Mouse (Mus musculus) MEL (cell line): ENCODE data around the gene Glmp. TPM values are rescaled to one million over a fixed set of nuclear protein-coding genes. Genes with fewer than 3 reads are reported as not detected.

Experiments used
- DNase-seq: peaks from one replicate; pipeline ENCODE4 v3.0.0; 2011; ENCODE audit warnings: low read depth, low spot score
- H3K27ac ChIP-seq: 2 replicates; pipeline ENCODE4 v1.5.1; 2012; ENCODE audit warnings: low read depth, mild to moderate bottlenecking, control low read depth, low read length, moderate library complexity; ENCODE audit not compliant: control insufficient read depth
- H3K27me3 ChIP-seq, 2 experiments: fragments of 150-350 bp in 1 of 2; sonication (generic) in 1 of 2; 2 replicates each; pipeline ENCODE4 v1.6.1; 2012; ENCODE audit warnings: low read length in 2 of 2, mild to moderate bottlenecking in 2 of 2, improper control_type of control experiment in 1 of 2, moderate library complexity in 1 of 2; ENCODE audit not compliant: insufficient read depth in 2 of 2, control insufficient read depth in 1 of 2
- H3K36me3 ChIP-seq, 2 experiments: 2 replicates each; pipeline ENCODE4 v1.6.1; 2012 to 2014; ENCODE audit warnings: low read length in 2 of 2, improper control_type of control experiment in 1 of 2, inconsistent platforms in 1 of 2, mild to moderate bottlenecking in 1 of 2; ENCODE audit not compliant: insufficient read depth in 2 of 2, control insufficient read depth in 1 of 2
- H3K4me1 ChIP-seq, 2 experiments: fragments of 150-350 bp in 1 of 2; sonication (generic) in 1 of 2; 2 replicates each; pipeline ENCODE4 v1.6.1; 2012; ENCODE audit warnings: low read length in 2 of 2, improper control_type of control experiment in 1 of 2, mild to moderate bottlenecking in 1 of 2; ENCODE audit not compliant: insufficient read depth in 2 of 2, control insufficient read depth in 1 of 2
- H3K4me3 ChIP-seq, 2 experiments: fragments of 150-350 bp in 1 of 2; sonication (generic) in 1 of 2; 2 replicates each; pipeline ENCODE4 v1.5.1; 2012; ENCODE audit warnings: low read depth in 2 of 2, low read length in 2 of 2, mild to moderate bottlenecking in 2 of 2, moderate library complexity in 2 of 2, control low read depth in 1 of 2, improper control_type of control experiment in 1 of 2; ENCODE audit not compliant: control insufficient read depth in 1 of 2, insufficient read depth in 1 of 2
- H3K79me2 ChIP-seq: 2 replicates; pipeline ENCODE4 v1.6.1; 2012; ENCODE audit warnings: mild to moderate bottlenecking, low read length, moderate library complexity; ENCODE audit not compliant: control insufficient read depth, poor library complexity, insufficient read depth
- H3K9ac ChIP-seq: 2 replicates; pipeline ENCODE4 v1.6.1; 2012; ENCODE audit warnings: low read depth, mild to moderate bottlenecking, control low read depth, low read length, moderate library complexity; ENCODE audit not compliant: control insufficient read depth, poor library complexity, severe bottlenecking
- H3K9me3 ChIP-seq: fragments of 150-350 bp; sonication (generic); replicated peaks from 2 replicates; pipeline ENCODE4 v1.6.1; 2012; ENCODE audit warnings: mild to moderate bottlenecking, low read length, improper control_type of control experiment, moderate library complexity; ENCODE audit not compliant: insufficient read depth
- BHLHE40 ChIP-seq: IDR thresholded peaks from 2 replicates; pipeline ENCODE4 v1.6.1; 2012; ENCODE audit warnings: low read depth, mild to moderate bottlenecking, inconsistent platforms, low read length, improper control_type of control experiment, borderline replicate concordance
- CTCF ChIP-seq, 3 experiments: IDR thresholded peaks in 2 of 3; conservative IDR thresholded peaks in 1 of 3; 2 replicates each; pipeline ENCODE4 v1.5.1; 2011 to 2012; ENCODE audit warnings: low read length in 3 of 3, low read depth in 2 of 3, mild to moderate bottlenecking in 2 of 3, improper control_type of control experiment in 1 of 3, inconsistent platforms in 1 of 3, mixed read lengths in 1 of 3, moderate library complexity in 1 of 3; ENCODE audit not compliant: control insufficient read depth in 1 of 3, insufficient read depth in 1 of 3, poor library complexity in 1 of 3, severe bottlenecking in 1 of 3
- EP300 ChIP-seq, 2 experiments: IDR thresholded peaks; 2 replicates each; pipeline ENCODE4 v1.6.1; 2011; ENCODE audit warnings: improper control_type of control experiment in 2 of 2, low read length in 2 of 2, low read depth in 1 of 2, mild to moderate bottlenecking in 1 of 2
- GABPA ChIP-seq: IDR thresholded peaks from 2 replicates; pipeline ENCODE4 v1.6.1; 2012; ENCODE audit warnings: low read depth, mild to moderate bottlenecking, inconsistent platforms, low read length, improper control_type of control experiment, moderate library complexity
- HCFC1 ChIP-seq: IDR thresholded peaks from 2 replicates; pipeline ENCODE4 v1.6.1; 2012; ENCODE audit warnings: low read depth, mild to moderate bottlenecking, inconsistent platforms, low read length, improper control_type of control experiment, moderate library complexity
- KAT2A ChIP-seq: conservative IDR thresholded peaks from 2 replicates; pipeline ENCODE4 v1.6.1; 2012; ENCODE audit warnings: low read depth, low read length, improper control_type of control experiment, inconsistent platforms
- MAFK ChIP-seq: IDR thresholded peaks from 2 replicates; pipeline ENCODE4 v1.6.1; 2011; ENCODE audit warnings: low read depth, mild to moderate bottlenecking, low read length, improper control_type of control experiment, borderline replicate concordance
- MAX ChIP-seq: IDR thresholded peaks from 2 replicates; pipeline ENCODE4 v1.6.1; 2011; ENCODE audit warnings: low read length, improper control_type of control experiment
- MAZ ChIP-seq: IDR thresholded peaks from 2 replicates; pipeline ENCODE4 v1.6.1; 2012; ENCODE audit warnings: low read depth, mild to moderate bottlenecking, inconsistent platforms, low read length, improper control_type of control experiment
- MXI1 ChIP-seq: IDR thresholded peaks from 2 replicates; pipeline ENCODE4 v1.6.1; 2011; ENCODE audit warnings: mild to moderate bottlenecking, low read depth, low read length, improper control_type of control experiment
- MYB ChIP-seq: IDR thresholded peaks from 2 replicates; pipeline ENCODE4 v1.6.1; 2011; ENCODE audit warnings: mild to moderate bottlenecking, low read depth, low read length, improper control_type of control experiment
- MYC ChIP-seq: IDR thresholded peaks from 2 replicates; pipeline ENCODE4 v1.6.1; 2011; ENCODE audit warnings: low read depth, mild to moderate bottlenecking, low read length, improper control_type of control experiment, moderate library complexity
- NRF1 ChIP-seq: IDR thresholded peaks from 2 replicates; pipeline ENCODE4 v1.6.1; 2014; ENCODE audit warnings: low read depth, mild to moderate bottlenecking, inconsistent platforms, low read length, improper control_type of control experiment, moderate library complexity; ENCODE audit not compliant: poor library complexity, insufficient read depth, severe bottlenecking
- POLR2A ChIP-seq, 2 experiments: IDR thresholded peaks; 2 replicates each; pipeline ENCODE4 v1.6.1; 2011 to 2012; ENCODE audit warnings: low read length in 2 of 2, mild to moderate bottlenecking in 2 of 2, control low read depth in 1 of 2, improper control_type of control experiment in 1 of 2, low read depth in 1 of 2, moderate library complexity in 1 of 2; ENCODE audit not compliant: control insufficient read depth in 1 of 2, insufficient read depth in 1 of 2, poor library complexity in 1 of 2
- POLR2AphosphoS5 ChIP-seq: IDR thresholded peaks from 2 replicates; pipeline ENCODE4 v1.6.1; 2012; ENCODE audit warnings: low read depth, borderline replicate concordance, mild to moderate bottlenecking, inconsistent platforms, low read length, moderate library complexity, mixed read lengths
- SIN3A ChIP-seq: IDR thresholded peaks from 2 replicates; pipeline ENCODE4 v1.6.1; 2012; ENCODE audit warnings: low read length, improper control_type of control experiment, inconsistent platforms
- TAL1 ChIP-seq: IDR thresholded peaks from 2 replicates; pipeline ENCODE4 v1.6.1; 2012; ENCODE audit warnings: mild to moderate bottlenecking, inconsistent platforms, low read length, moderate library complexity, mixed read lengths
- TBP ChIP-seq: IDR thresholded peaks from 2 replicates; pipeline ENCODE4 v1.8.0; 2011; ENCODE audit warnings: low read depth, low read length, improper control_type of control experiment
- TCF12 ChIP-seq: IDR thresholded peaks from 2 replicates; pipeline ENCODE4 v1.6.1; 2014; ENCODE audit warnings: low read depth, mild to moderate bottlenecking, inconsistent platforms, low read length, improper control_type of control experiment, moderate library complexity
- USF2 ChIP-seq, 2 experiments: IDR thresholded peaks; 2 replicates each; pipeline ENCODE4 v1.6.1; 2011 to 2012; ENCODE audit warnings: improper control_type of control experiment in 2 of 2, low read length in 2 of 2, borderline replicate concordance in 1 of 2, inconsistent platforms in 1 of 2, low read depth in 1 of 2, mild to moderate bottlenecking in 1 of 2; ENCODE audit not compliant: insufficient read depth in 1 of 2
- ZC3H11A ChIP-seq: IDR thresholded peaks from 2 replicates; pipeline ENCODE4 v1.6.1; 2012; ENCODE audit warnings: low read depth, mild to moderate bottlenecking, inconsistent platforms, low read length, improper control_type of control experiment
- ZMIZ1 ChIP-seq: IDR thresholded peaks from 2 replicates; pipeline ENCODE4 v1.6.1; 2012; ENCODE audit warnings: low read depth, mild to moderate bottlenecking, inconsistent platforms, low read length, improper control_type of control experiment, moderate library complexity
- polyA plus RNA-seq, 2 experiments: library from polyadenylated mRNA; stranded (reverse) in 1 of 2; unstranded in 1 of 2; fragments of >175 nt in 1 of 2; fragments of >200 nt in 1 of 2; gene quantifications; 2 replicates each; pipeline versions ENCODE4 v1.2.1 to v1.2.4; 2012; ENCODE audit warnings: low replicate concordance in 2 of 2, low read depth in 1 of 2; ENCODE audit not compliant: insufficient read length in 2 of 2, insufficient read depth in 1 of 2, missing spikeins in 1 of 2
- total RNA-seq: library from RNA; depleted of rRNA; stranded (reverse); fragments of 300-350 nt; gene quantifications from 2 replicates; pipeline ENCODE4 v1.2.3, GENCODE M21; 2012

Gene Glmp
- total and polyA plus RNA-seq, 3 experiments: 47.6 to 181 TPM; not detected in 1

DNA sequence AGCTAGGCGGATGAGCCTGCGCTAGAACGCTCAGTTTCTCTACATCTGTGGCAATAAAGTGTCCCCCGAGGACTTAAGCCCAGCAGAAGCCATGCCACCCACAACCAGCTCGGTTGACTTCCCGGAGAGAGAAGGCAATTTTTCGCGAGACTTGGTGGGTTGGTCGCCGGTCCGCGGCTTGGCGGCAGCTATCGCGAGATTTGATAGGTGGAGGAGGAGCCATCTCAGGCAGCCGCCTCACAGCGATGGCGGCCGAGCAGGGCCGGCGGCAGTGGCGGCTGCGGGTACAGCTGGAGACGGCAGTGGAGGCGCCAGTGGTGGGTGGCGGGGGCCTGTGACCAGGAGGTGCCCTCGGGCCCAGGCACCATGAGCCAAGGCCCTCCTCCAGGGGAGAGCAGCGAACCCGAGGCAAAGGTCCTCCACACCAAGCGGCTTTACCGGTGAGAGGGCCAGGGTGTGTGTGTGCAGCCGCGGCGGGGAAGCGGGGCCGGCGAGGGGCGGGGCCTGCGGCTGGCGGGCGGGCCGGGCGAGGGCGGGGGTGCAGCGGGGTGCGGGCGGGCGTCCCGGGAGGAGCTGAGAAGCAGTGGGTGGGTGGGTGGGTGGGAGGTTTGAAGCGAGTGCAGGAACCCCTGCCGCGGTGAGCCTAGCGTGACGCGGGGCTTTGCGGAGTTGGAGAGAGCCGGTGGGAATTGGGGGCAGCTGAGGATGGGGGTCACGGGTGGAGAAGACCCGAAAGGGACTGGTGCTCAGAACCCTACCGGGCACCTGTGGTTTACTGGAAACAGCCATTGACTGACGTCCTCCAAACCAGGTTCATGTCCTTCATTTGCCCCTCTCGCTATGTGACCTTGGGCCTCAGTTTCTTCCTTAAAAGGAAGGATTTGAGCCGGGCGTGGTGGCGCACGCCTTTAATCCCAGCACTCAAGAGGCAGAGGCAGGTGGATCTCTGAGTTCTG lies 11.5 kb downstream of the Glmp start, which contains the start of the genes Tmem79 and Smg5 (continued):
- TF ChIP-seq TAL1 (no peak), MYB (no peak), EP300 (IDR thresholded peaks at IDR 0.05; ENCODE audit: low read depth in 1 of 2, low read length in 2 of 2) (peak in 1 of 2 experiments; percentile 20; a peak in 1 of 4 replicates), MYC (no peak; the same call in 1 of the 2 replicates), MAX (peak; percentile 2; the same call in 1 of the 2 replicates), NRF1 (no peak), CTCF (IDR thresholded peaks at IDR 0.05 in 2 of 3, conservative IDR thresholded peaks at IDR 0.05 in 1 of 3; ENCODE audit: control insufficient read depth in 1 of 3, insufficient read depth in 1 of 3, low read depth in 2 of 3, low read length in 3 of 3, poor library complexity in 1 of 3, severe bottlenecking in 1 of 3) (no peak), ZMIZ1 (peak; percentile 99), HCFC1 (peak; percentile 88), POLR2A (IDR thresholded peaks at IDR 0.05; ENCODE audit: control insufficient read depth in 1 of 2, insufficient read depth in 1 of 2, low read depth in 1 of 2, low read length in 2 of 2, poor library complexity in 1 of 2) (peak; percentile 100), MXI1 (peak; percentile 96), TCF12 (peak; percentile 84), SIN3A (peak; percentile 92), POLR2AphosphoS5 (peak; percentile 96), MAZ (no peak; the same call in 1 of the 2 replicates)

DNA sequence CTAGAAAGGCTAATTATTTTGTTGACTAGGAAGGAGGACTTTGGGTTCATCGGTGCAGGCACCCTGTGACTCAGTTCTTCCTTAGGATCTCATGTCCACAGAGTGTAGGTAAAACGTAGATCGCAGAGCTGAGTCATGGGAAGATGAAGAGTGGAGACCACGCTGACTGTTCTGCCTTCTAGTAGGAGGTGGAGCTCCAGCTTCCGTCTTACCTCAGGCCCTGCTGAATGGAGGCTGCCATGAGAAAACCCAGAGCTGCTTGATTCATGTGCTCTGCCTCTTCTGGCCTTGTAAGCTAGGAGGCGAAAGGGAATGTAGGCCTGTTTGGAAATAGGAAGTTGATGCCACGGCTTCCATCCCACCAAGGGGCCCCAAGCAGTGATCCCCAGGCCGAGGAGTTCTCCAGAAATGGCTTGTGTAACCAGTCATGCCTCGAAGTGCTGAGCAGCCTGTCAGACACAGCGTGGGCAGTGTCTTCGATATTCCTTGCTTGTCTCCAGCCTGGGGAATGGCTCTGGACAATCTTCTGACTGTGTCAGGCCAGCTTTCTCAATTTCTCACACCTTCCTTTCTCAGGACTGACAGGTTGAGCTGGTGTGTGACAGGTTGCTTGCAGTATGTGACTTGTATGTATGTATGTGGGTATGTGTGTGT lies 12.7 kb downstream of the Glmp start:
- no peaks in the 10 kb centered on the region for H3K27me3 ChIP-seq
- peaks cover 8 to 29% of the 10 kb centered on the region in 2 experiments for H3K36me3 ChIP-seq
- no peaks in the 10 kb centered on the region for H3K9me3 ChIP-seq
- H3K9ac ChIP-seq: no peak overlapping the region
- TF ChIP-seq TBP (no peak), BHLHE40 (no peak), ZC3H11A (no peak), MAZ (no peak), TCF12 (no peak), KAT2A (no peak), USF2 (IDR thresholded peaks at IDR 0.05; ENCODE audit: borderline replicate concordance in 1 of 2, insufficient read depth in 1 of 2, low read depth in 1 of 2, low read length in 2 of 2) (no peak), MAFK (no peak), POLR2AphosphoS5 (no peak), EP300 (IDR thresholded peaks at IDR 0.05; ENCODE audit: low read depth in 1 of 2, low read length in 2 of 2) (no peak), GABPA (no peak), HCFC1 (no peak)
- no peak overlapping the region for H3K4me3 ChIP-seq
- peaks cover 3 to 27% of the 10 kb centered on the region in 2 experiments; a peak in 3 of 4 replicates for H3K4me1 ChIP-seq
- peaks cover 33% of the 10 kb centered on the region for H3K79me2 ChIP-seq
- peak; percentile 52 for DNase-seq
- H3K27ac ChIP-seq: no peak overlapping the region
